Mouse (Mus musculus): Measurements from ENCODE around the gene Chpt1. TPM values are rescaled to one million over a fixed set of nuclear protein-coding genes. Genes with fewer than 3 reads are reported as not detected.
A peak's percentile ranks its signal among the peaks of the same experiment; 100 is the strongest.
"Not testable (repeated sequence)": the region's sequence is repeated elsewhere in the genome, so short reads cannot be mapped to it uniquely, and the experiment has no call there.

The Chpt1 gene
- total RNA-seq, 2 experiments from 2014 or later = 37.6 to 44.9 TPM

GRCm38 (mm10) chr10:88494959-88495587 lies 8.8 kb downstream of the Chpt1 start:
- DNase-seq = no peak

DNA sequence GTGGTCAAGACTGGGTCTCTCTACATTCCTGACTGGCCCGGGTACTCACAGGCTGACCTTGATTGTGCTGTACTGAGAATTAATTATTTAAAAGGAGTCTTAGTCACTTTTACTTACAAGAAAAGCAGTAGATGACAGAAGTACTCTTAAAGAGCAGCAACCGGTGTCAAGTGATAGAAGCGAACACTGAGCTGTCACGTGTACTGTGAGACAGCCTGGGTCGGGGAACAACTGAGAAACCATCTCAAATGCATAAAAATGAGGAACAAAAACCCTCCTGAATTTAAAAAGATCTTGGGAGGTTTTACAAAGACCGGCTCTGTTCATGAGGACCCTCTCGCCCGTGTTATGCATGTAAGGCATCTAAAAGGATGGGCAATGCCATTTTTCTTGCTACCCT lies 11.2 kb downstream of the Chpt1 start:
- DNase-seq = no peak

GRCm38 (mm10) chr10:88491632-88492031 lies 12.2 kb downstream of the Chpt1 start:
- no peak for DNase-seq

- DNase-seq = no peak
Observed at GRCm38 (mm10) chr10:88488629-88489028, 15.2 kb downstream of the Chpt1 start.

DNA sequence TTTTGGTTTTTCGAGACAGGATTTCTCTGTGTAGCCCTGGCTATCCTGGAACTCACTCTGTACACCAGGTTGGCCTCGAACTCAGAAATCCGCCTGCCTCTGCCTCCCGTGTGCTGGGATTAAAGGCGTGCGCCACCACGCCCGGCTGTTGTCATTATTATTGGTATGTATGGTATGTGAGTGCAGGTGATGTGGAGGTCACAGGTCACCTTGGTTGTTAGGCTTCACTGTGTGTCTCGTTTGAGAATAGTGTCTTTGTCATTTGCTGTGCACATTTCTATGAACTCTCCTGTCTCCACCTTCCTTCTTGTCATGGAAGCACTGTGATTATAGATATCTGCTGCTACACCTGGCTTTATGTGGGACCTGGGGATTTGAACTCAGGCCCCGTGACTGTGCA lies 21.0 kb downstream of the Chpt1 start:
- DNase-seq = not testable (repeated sequence)

DNA sequence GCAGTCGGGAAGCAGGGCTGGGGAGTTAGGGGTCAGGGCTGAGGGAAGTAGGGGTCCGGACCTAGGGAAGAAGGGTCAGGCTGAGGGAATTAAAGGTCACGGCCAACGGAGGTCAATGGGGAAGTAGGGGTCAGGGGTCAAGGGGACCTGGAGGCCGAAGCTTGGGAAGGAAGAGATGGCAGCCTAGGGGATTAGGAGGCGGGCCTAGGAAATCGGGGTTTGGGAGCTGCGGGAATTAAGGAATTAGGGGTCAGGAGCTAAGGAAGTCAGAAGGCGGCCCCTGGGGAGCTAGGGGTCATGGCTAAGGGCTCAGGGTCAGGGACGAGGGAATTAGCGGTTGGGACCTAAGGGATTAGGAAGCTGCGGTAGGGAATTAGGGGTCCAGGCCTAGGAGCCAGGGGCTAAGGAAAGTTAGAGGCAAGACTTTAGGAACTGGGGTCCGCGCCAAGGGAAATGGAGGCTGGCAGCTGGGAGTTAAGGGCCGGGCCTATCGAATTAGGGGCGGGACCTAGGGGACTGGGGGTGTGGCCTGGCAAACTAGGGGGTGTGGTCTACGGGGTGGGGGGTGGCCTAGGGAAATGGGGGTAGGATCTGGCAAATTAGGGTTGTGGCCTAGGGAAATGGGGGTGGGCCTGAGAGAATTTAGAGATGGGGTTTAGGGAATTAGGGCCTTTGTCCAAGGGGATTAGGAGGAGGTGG lies 43.6 kb downstream of the Chpt1 start:
- DNase-seq = no peak

- no peak for DNase-seq
Observed at GRCm38 (mm10) chr10:88459502-88459992, 44.3 kb downstream of the Chpt1 start, which contains the start of gene Sycp3. Gene Sycp3, plus strand, starts transcription at chr10:88459569.

GRCm38 (mm10) chr10:88457816-88458215 lies 46.1 kb downstream of the Chpt1 start:
- no peak for DNase-seq

- DNase-seq = no peak
Observed at GRCm38 (mm10) chr10:88451990-88452389, 51.9 kb downstream of the Chpt1 start.

DNA sequence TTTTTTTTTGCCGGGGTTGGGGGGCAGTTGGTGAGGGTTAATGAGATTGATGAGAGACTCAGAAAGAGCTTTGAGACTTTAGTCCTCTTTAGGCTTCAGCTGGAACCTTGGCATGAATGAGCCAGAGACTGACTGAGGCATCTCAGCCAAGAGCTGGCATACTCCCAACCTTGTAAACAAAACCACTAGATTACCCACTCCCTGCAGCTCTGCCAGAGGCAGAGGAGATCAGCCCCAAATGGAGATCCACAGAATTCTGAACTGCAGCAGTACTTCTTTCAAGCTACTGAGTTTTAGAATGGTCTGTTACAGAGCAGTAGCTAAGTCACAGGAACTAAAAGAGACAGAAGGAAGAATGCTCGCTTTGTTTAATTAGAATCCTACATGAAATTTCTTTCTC lies 52.7 kb downstream of the Chpt1 start:
- DNase-seq = peak; percentile 47

- no peak for DNase-seq
Observed at GRCm38 (mm10) chr10:88441224-88441623, 62.6 kb downstream of the Chpt1 start.

GRCm38 (mm10) chr10:88427998-88428397 lies 75.9 kb downstream of the Chpt1 start:
- no peak for DNase-seq

- DNase-seq = no peak
Observed at GRCm38 (mm10) chr10:88426896-88427295, 77.0 kb downstream of the Chpt1 start.

- peak; percentile 36 for DNase-seq
Observed at GRCm38 (mm10) chr10:88426158-88426816, 77.6 kb downstream of the Chpt1 start.

- DNase-seq = no peak
Observed at GRCm38 (mm10) chr10:88420655-88421435, 83.0 kb downstream of the Chpt1 start.

- DNase-seq = no peak
Observed at GRCm38 (mm10) chr10:88420141-88420541, 83.7 kb downstream of the Chpt1 start.

GRCm38 (mm10) chr10:88417686-88418085 lies 86.2 kb downstream of the Chpt1 start:
- no peak for DNase-seq

- DNase-seq = no peak
Observed at GRCm38 (mm10) chr10:88412290-88412995, 91.4 kb downstream of the Chpt1 start.

GRCm38 (mm10) chr10:88409751-88410150 lies 94.1 kb downstream of the Chpt1 start:
- DNase-seq = no peak

DNA sequence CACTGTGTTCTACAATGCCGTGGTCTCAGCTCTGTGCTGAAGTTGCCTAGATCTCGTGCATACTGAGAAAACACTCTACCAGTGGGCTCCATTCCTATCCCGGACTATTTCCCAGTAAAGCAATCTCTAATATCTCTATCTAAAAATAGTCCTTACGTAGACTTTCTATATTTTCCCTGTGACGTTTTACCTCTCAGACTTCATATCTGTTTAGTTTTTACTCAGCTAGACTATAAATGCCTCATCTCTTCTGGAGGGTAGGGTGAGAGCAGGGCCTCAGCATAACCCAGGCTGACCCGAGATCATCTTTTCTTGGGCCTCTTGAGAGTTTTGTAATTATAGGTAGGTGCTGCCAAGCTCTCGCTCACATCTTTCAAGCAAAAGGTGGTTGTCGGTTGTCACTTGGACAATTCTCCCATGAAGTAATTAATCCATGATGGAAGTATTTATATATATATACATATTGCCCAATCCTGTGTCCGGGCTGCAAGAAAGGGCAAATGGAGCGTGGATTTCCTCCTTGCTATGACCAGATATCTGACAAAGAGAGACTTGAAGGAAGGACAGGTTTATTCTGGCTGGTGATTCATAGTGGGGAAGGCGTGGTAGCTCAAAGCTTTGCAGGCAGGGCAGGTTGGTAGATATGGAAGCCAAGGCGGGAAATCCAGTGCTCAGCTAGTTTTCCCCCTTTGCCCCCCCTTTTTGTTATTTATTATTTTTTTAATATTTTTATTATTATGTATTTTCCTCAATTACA lies 95.8 kb downstream of the Chpt1 start:
- no peak for DNase-seq

- no peak for DNase-seq
Observed at GRCm38 (mm10) chr10:88405812-88406211, 98.1 kb downstream of the Chpt1 start.

All from gastrocnemius, postnatal 10 days (tissue).